Mouse (Mus musculus) stomach, embryonic 15.5 days (tissue): Measurements from ENCODE around the gene Slc9a3r1. TPM values are rescaled to one million over a fixed set of nuclear protein-coding genes. Genes with fewer than 3 reads are reported as not detected.

Experiments
- polyA plus RNA-seq: library from polyadenylated mRNA; unstranded; fragments of >200 nt; fragmentation: Nextera tagmentation; extraction: Ambion mirVana; gene quantifications from 2 replicates; pipeline ENCODE4 v1.2.1, GENCODE M21; 2015

Gene Slc9a3r1
- polyA plus RNA-seq, 1 experiment from 2014 or later = 142 TPM

Other genes starting within 250 kb of the Slc9a3r1 start
- 0.68 and 1.1 TPM in 2 replicates for gene Cd300lb, start 229.0 kb upstream of the Slc9a3r1 start, polyA plus RNA-seq
- not detected in 2 replicates for gene Cd300c, start 194.2 kb upstream of the Slc9a3r1 start, polyA plus RNA-seq
- 0.45 and 0.48 TPM in 2 replicates for gene Cd300ld, start 173.4 kb upstream of the Slc9a3r1 start, polyA plus RNA-seq
- gene Cd300c2, start 161.5 kb upstream of the Slc9a3r1 start, polyA plus RNA-seq = 3.3 and 3.6 TPM in 2 replicates
- gene Cd300ld2, start 147.1 kb upstream of the Slc9a3r1 start, polyA plus RNA-seq = not detected in 2 replicates
- not detected in 2 replicates for gene Cd300ld4, start 136.3 kb upstream of the Slc9a3r1 start, polyA plus RNA-seq
- gene Cd300ld5, start 125.6 kb upstream of the Slc9a3r1 start, polyA plus RNA-seq = not detected in 2 replicates
- not detected in 2 replicates for gene Cd300ld3, start 114.9 kb upstream of the Slc9a3r1 start, polyA plus RNA-seq
- gene Cd300e, start 101.2 kb upstream of the Slc9a3r1 start, polyA plus RNA-seq = 0.10 and 0.15 TPM in 2 replicates
- gene Rab37, start 71.9 kb upstream of the Slc9a3r1 start, polyA plus RNA-seq = 2.6 and 3.1 TPM in 2 replicates
- gene Cd300lf, start 29.3 kb upstream of the Slc9a3r1 start, polyA plus RNA-seq = 2.1 and 2.6 TPM in 2 replicates
- 9.3 and 11.5 TPM in 2 replicates for gene Tmem104, start 24.1 kb downstream of the Slc9a3r1 start, polyA plus RNA-seq
- gene Nat9, start 24.5 kb downstream of the Slc9a3r1 start, polyA plus RNA-seq = 23.2 and 24.0 TPM in 2 replicates
- 0.10 and 0.12 TPM in 2 replicates for gene Grin2c, start 103.9 kb downstream of the Slc9a3r1 start, polyA plus RNA-seq
- 16.6 and 17.8 TPM in 2 replicates for gene Fdxr, start 113.7 kb downstream of the Slc9a3r1 start, polyA plus RNA-seq
- gene Fads6, start 134.3 kb downstream of the Slc9a3r1 start, polyA plus RNA-seq = 2.0 TPM in 2 replicates
- 0.46 and 0.90 TPM in 2 replicates for gene Otop2, start 143.8 kb downstream of the Slc9a3r1 start, polyA plus RNA-seq
- 0.26 and 0.35 TPM in 2 replicates for gene Ush1g, start 158.7 kb downstream of the Slc9a3r1 start, polyA plus RNA-seq
- gene Otop3, start 171.4 kb downstream of the Slc9a3r1 start, polyA plus RNA-seq = 2.4 and 2.7 TPM in 2 replicates
- 32.9 and 41.0 TPM in 2 replicates for gene Hid1, start 204.4 kb downstream of the Slc9a3r1 start, polyA plus RNA-seq
- 10.0 and 10.5 TPM in 2 replicates for gene Cdr2l, start 218.6 kb downstream of the Slc9a3r1 start, polyA plus RNA-seq
- gene Mrpl58, start 240.4 kb downstream of the Slc9a3r1 start, polyA plus RNA-seq = 184 and 196 TPM in 2 replicates